Mouse (Mus musculus): Measurements from ENCODE around the gene Mcpt8. TPM values are rescaled to one million over a fixed set of nuclear protein-coding genes. Genes with fewer than 3 reads are reported as not detected.
A peak's percentile ranks its signal among the peaks of the same experiment; 100 is the strongest.
"Not testable (repeated sequence)": the region's sequence is repeated elsewhere in the genome, so short reads cannot be mapped to it uniquely, and the experiment has no call there.

Mcpt8 gene
- total RNA-seq (2015) (83.3 and 112 TPM in 2 replicates), total RNA-seq (2017) (23.6 and 30.6 TPM in 2 replicates)

GRCm38 (mm10) chr14:56085167-56085566, at the start of gene Mcpt8:
Gene Mcpt8 (minus strand): TSS chr14:56085273.
- peak; percentile 80 for ATAC-seq (replicated peaks; ENCODE audit: poor library complexity)

- ATAC-seq (replicated peaks; ENCODE audit: poor library complexity) = not testable (repeated sequence)
These were observed 48.6 kb upstream of the Mcpt8 start for GRCm38 (mm10) chr14:56133675-56134074.

- not testable (repeated sequence) for ATAC-seq (replicated peaks; ENCODE audit: poor library complexity)
These were observed 47.4 kb upstream of the Mcpt8 start, which contains the start of gene Gzmd for GRCm38 (mm10) chr14:56132508-56132907. Gene Gzmd (minus strand): TSS chr14:56132608.

GRCm38 (mm10) chr14:56128341-56128740, 43.3 kb upstream of the Mcpt8 start:
- ATAC-seq (replicated peaks; ENCODE audit: poor library complexity) = peak; percentile 48; the same call in 1 of the 2 replicates

- no peak for ATAC-seq (replicated peaks; ENCODE audit: poor library complexity)
These were observed 38.4 kb upstream of the Mcpt8 start for GRCm38 (mm10) chr14:56123516-56123915.

DNA sequence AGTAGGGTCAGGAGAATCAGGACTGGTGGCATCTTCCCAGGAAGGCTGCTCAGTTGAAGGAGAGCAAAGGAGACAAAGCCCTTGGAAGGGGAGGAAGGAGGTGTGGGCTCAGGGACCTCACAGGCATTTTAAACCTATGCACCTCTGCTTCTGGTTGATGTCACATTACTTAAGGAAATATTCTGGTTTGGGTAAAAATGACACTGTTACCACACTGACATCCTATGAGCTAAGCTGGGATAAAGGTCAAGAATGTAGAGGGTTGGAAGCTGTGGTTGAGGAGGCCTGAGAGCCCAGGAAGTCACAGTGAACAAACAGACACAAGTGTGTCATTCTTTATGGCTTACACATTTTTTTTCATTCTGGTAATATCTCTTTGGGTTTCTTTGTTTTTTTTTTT, 35.5 kb upstream of the Mcpt8 start, which contains the start of gene Gzme:
Gzme (minus strand) TSS at position 101 of the 400 bp plus-strand sequence.
- no peak for ATAC-seq (replicated peaks; ENCODE audit: poor library complexity)

DNA sequence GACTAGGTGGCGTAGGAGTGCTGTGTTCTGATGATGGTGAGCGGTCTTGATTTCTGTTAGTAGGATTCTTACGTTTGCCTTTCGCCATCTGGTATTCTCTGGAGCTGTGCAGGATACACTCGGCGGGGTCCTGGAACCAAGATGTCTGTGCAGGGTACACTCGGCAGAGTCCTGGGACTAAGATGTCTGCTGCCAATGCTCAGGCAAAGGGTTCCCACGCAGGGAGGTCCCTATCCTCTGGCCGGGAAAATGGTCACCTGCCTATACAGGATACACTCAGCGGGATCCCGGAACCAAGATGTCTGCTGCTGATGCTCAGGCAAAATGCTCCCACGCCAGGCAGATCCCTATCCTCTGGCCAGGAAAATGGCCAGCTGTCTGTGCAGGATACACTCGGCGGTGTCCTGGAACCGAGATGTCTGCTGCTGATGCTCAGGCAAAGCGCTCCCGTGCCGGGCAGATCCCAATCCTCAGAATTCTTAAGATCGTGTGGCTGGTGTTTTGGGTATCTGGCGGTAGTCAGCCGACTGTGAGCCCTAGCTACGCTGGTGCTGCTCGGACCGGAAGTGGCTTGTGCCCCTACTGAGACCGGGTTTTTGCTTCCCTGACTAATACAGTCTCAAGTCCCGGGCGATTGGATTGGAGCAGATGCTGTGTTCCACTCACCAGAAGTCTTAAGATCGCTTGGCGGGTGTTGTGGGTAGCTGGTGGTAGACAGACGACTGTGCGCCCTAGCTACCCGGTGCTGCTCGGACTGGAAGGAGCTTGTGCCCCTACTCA, 30.6 kb upstream of the Mcpt8 start:
- ATAC-seq (replicated peaks; ENCODE audit: poor library complexity) = not testable (repeated sequence)

GRCm38 (mm10) chr14:56105447-56106180, 20.5 kb upstream of the Mcpt8 start:
- peak; percentile 56 for ATAC-seq (replicated peaks; ENCODE audit: poor library complexity)

- peak; percentile 55 for ATAC-seq (replicated peaks; ENCODE audit: poor library complexity)
These were observed 19.9 kb upstream of the Mcpt8 start for GRCm38 (mm10) chr14:56105016-56105415.

DNA sequence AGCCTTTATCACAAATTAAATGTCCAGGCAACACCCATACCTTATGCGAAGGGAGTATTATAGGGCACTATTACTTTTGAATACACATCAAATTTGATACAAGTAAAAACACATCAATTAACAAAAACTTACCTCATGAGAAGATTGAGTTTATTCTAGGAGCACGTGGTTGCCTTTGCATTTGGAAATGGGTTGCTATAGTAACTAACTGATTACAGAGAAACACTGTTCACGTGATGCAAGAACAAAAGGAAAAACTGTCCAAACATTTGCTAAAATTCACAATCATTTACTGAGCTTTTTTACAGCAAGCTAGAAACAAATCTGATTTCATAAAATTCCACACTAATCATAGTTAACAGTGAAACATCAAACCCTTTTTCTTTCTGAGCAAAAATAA, 18.4 kb upstream of the Mcpt8 start:
- ATAC-seq (replicated peaks; ENCODE audit: poor library complexity) = no peak

- peak; percentile 69 for ATAC-seq (replicated peaks; ENCODE audit: poor library complexity)
These were observed 17.3 kb upstream of the Mcpt8 start, which contains the start of gene Ctsg for GRCm38 (mm10) chr14:56102386-56102785. Gene Ctsg (minus strand): TSS chr14:56102574.

- ATAC-seq (replicated peaks; ENCODE audit: poor library complexity) = peak; percentile 47; the same call in 1 of the 2 replicates
These were observed 13.9 kb upstream of the Mcpt8 start for GRCm38 (mm10) chr14:56098940-56099339.

DNA sequence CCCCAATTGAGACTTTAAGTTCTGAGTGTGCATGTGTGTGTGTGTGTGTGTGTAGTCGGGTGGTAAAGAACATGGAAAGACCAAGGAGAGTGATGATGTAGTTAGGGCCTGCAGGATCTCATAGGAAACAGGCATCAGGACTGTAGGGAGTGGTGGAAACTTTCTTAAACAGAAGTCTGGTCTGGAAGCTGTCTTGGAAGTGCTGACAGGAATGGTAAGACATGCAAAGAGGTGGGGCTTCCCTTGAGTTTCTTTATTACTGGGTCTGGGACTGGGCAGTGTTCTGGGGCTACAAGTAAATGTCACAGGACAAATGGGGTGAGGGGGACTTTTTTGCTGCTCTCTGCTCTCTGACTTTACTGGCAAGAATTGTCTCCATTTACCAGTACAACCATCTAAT, 12.5 kb upstream of the Mcpt8 start:
- no peak for ATAC-seq (replicated peaks; ENCODE audit: poor library complexity)

DNA sequence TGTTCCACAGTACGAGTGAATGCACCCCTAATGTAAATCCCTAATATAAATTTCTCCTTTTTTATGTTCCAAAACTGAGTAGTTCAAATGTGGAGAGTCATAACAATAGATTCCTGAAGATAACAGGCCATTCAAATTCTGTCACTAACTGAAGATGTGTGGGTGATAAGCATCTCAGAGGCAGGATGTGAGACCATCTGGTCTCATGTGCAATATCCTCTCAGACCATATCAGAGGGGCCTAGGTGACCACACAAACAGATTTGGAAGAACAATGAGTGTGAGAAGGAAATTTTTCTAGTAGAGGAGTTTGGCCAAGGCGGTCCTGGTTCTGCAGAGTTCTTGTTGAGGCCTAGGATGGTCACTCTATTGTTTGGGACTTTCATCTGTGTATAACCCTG, 8.3 kb upstream of the Mcpt8 start:
- ATAC-seq (replicated peaks; ENCODE audit: poor library complexity) = peak; percentile 58

DNA sequence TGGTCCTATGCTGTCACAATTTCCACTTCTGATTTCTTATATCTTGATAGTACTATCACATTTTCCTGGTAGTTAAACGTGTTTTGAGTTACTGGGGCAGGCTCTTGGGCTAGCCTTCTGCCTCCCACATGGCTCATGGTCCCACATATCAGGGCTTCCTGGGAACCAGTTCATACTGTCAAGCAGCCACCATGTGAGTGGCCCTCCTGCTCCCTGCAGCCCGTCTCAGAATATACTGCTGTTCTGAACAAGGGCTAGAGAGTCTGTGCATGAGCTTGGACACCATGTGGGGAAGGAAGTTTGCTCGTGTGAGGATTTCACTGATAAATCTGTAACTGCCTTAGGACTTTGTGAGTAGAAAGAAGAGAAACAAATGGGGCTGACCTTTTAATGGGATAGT, 1.6 kb upstream of the Mcpt8 start:
- ATAC-seq (replicated peaks; ENCODE audit: poor library complexity) = no peak

DNA sequence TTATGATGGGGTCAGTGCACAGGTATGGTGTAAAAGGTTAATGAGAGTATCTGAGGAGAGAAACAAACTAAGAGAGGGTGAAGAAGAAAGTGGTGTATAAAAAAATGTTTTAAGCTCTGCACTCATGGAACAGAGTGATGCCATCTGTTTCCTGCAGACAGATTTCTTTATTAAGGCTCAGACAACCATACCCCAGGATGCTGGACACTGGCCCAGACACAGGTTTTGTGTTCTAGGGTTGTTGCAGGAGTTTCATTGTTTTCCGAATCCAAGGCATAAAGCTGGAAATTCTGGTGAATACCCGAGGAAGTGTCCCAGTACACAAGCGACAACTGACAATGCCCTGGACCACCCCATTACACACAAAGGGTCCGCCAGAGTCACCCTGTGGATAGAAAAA, 3.1 kb downstream of the Mcpt8 start:
- no peak for ATAC-seq (replicated peaks; ENCODE audit: poor library complexity)

DNA sequence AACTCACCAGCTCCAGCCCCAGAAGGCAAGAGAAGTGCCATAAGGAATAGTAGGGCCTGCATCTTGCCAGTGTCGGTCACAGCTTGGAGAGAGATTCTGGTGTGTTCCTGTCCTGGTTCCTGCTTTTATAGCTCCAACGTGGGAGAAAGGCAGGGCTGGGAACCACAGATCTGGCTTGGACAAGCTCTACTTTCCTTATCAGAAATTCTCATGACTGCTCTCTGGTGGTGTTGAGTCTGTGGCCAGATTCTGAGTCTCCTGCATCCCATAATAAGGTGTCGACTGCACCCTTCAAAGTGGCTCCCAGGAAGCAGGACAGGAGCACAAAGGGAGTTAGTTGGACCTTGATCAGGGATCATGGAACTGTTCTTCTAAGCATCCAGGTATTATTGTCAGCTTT, 22.9 kb downstream of the Mcpt8 start, which contains the start of gene Mcpt4:
Mcpt4 (minus strand) TSS at position 101 of the 400 bp plus-strand sequence.
- ATAC-seq (replicated peaks; ENCODE audit: poor library complexity) = not testable (repeated sequence)

- peak; percentile 79 for ATAC-seq (replicated peaks; ENCODE audit: poor library complexity)
These were observed 27.4 kb downstream of the Mcpt8 start for GRCm38 (mm10) chr14:56057722-56058121.

DNA sequence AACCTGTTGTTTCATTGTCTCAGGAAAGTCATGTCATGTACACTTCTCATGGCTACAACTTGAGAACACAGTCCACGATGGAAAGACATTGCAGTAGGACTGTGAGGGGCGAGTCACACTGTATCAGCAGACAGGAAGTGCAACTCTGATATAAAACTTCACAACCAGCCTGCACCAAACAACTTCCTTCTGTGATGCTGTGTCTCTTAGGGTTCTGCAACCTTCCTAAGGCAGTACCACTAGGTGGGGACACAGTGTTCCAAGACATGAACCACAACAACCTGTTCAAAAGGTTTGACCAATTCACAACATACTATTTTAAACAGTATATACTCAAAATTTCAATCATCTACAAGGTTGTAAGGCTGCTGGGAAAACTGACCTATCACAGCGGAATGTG, 29.7 kb downstream of the Mcpt8 start:
- ATAC-seq (replicated peaks; ENCODE audit: poor library complexity) = peak; percentile 55

DNA sequence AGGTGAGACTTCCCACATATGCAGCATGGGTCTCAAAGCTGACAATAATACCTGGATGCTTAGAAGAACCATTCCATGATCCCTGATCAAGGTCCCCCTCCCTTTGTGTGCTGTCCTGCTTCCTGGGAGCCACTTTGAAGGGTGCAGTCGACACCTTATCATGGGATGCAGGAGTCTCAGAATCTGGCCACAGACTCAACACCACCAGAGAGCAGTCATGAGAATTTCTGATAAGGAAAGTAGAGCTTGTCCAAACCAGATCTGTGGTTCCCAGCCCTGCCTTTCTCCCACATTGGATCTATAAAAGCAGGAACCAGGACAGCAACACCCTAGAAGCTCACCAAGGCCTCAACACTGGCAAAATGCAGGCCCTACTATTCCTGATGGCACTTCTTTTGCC, 43.3 kb downstream of the Mcpt8 start, which contains the start of gene Mcpt2:
Mcpt2 (plus strand) TSS at position 250 of the 400 bp plus-strand sequence.
- ATAC-seq (replicated peaks; ENCODE audit: poor library complexity) = peak; percentile 64; the same call in 1 of the 2 replicates

- peak; percentile 46; the same call in 1 of the 2 replicates for ATAC-seq (replicated peaks; ENCODE audit: poor library complexity)
These were observed 50.6 kb downstream of the Mcpt8 start for GRCm38 (mm10) chr14:56034433-56034832.
